Mouse (Mus musculus): ENCODE data around the gene Slc27a3. TPM values are rescaled to one million over a fixed set of nuclear protein-coding genes. Genes with fewer than 3 reads are reported as not detected.
A peak's percentile ranks its signal among the peaks of the same experiment; 100 is the strongest.

Gene Slc27a3
- total RNA-seq, 2 experiments from 2014 or later: 1.9 to 2.3 TPM

GRCm38 (mm10) chr3:90395629-90396028 is 5.9 kb upstream of the Slc27a3 start:
- no peak for DNase-seq
- intact Hi-C loops (cut with DNase I; ENCODE audit: low total_unique reads): no loop called here

GRCm38 (mm10) chr3:90392661-90393060 is 2.9 kb upstream of the Slc27a3 start:
- peak; percentile 32 for DNase-seq
- intact Hi-C loops (cut with DNase I; ENCODE audit: low total_unique reads): no loop called here

GRCm38 (mm10) chr3:90391941-90392340 is 2.2 kb upstream of the Slc27a3 start:
- intact Hi-C loops (cut with DNase I; ENCODE audit: low total_unique reads): no loop called here
- DNase-seq: no peak

GRCm38 (mm10) chr3:90391004-90391403 is 1.3 kb upstream of the Slc27a3 start:
- no peak for DNase-seq

GRCm38 (mm10) chr3:90388726-90389510 is 820 bp downstream of the Slc27a3 start:
- intact Hi-C loops (cut with DNase I; ENCODE audit: low total_unique reads): no loop called here
- DNase-seq: peak; percentile 53

More at GRCm38 (mm10) chr3:90391004-90391403, 1.3 kb upstream of the Slc27a3 start:
- intact Hi-C loops (cut with DNase I; ENCODE audit: low total_unique reads): no loop called here

GRCm38 (mm10) chr3:90388192-90388591 is 1.5 kb downstream of the Slc27a3 start:
- DNase-seq: no peak
- intact Hi-C loops (cut with DNase I; ENCODE audit: low total_unique reads): no loop called here

- intact Hi-C loops (cut with DNase I; ENCODE audit: low total_unique reads): no loop called here
Observed at GRCm38 (mm10) chr3:90387483-90387882, 2.3 kb downstream of the Slc27a3 start.

GRCm38 (mm10) chr3:90386817-90387216 is 2.9 kb downstream of the Slc27a3 start:
- intact Hi-C loops (cut with DNase I; ENCODE audit: low total_unique reads): no loop called here
- no peak for DNase-seq

More at GRCm38 (mm10) chr3:90387483-90387882, 2.3 kb downstream of the Slc27a3 start:
- DNase-seq: peak; percentile 44

- no peak for DNase-seq
- intact Hi-C loops (cut with DNase I; ENCODE audit: low total_unique reads): no loop called here
Observed at GRCm38 (mm10) chr3:90384851-90385375, 4.8 kb downstream of the Slc27a3 start.

- no peak for DNase-seq
- intact Hi-C loops (cut with DNase I; ENCODE audit: low total_unique reads): no loop called here
Observed at GRCm38 (mm10) chr3:90383690-90384089, 6.0 kb downstream of the Slc27a3 start.

GRCm38 (mm10) chr3:90381727-90382126 is 8.0 kb downstream of the Slc27a3 start:
- intact Hi-C loops (cut with DNase I; ENCODE audit: low total_unique reads): no loop called here
- DNase-seq: no peak

- intact Hi-C loops (cut with DNase I; ENCODE audit: low total_unique reads): loop anchor here (10.0 kb wide), 1 partner anchor 114 kb away; the partner anchor contains the start of gene Dennd4b
- DNase-seq: no peak
Observed at GRCm38 (mm10) chr3:90378496-90378895, 11.2 kb downstream of the Slc27a3 start.

- intact Hi-C loops (cut with DNase I; ENCODE audit: low total_unique reads): loop anchor here (10.0 kb wide), 1 partner anchor 111 kb away; the partner anchor contains the start of gene Dennd4b
- no peak for DNase-seq
Observed at GRCm38 (mm10) chr3:90376247-90376585, 13.5 kb downstream of the Slc27a3 start.

GRCm38 (mm10) chr3:90375562-90376246 is 14.0 kb downstream of the Slc27a3 start:
- intact Hi-C loops (cut with DNase I; ENCODE audit: low total_unique reads): loop anchor here (10.0 kb wide), 1 partner anchor 111 kb away; the partner anchor contains the start of gene Dennd4b
- no peak for DNase-seq

GRCm38 (mm10) chr3:90374368-90374767 is 15.4 kb downstream of the Slc27a3 start:
- DNase-seq: no peak
- intact Hi-C loops (cut with DNase I; ENCODE audit: low total_unique reads): loop anchor here (5.0 to 10.0 kb wide), 3 partner anchors 82 to 157 kb away; partner anchors contain the start of genes Dennd4b and Gatad2b

- intact Hi-C loops (cut with DNase I; ENCODE audit: low total_unique reads): loop anchor here (5.0 to 10.0 kb wide), 3 partner anchors 81 to 156 kb away; partner anchors contain the start of genes Dennd4b and Gatad2b
- DNase-seq: peak; percentile 77
Observed at GRCm38 (mm10) chr3:90373432-90374028, 16.2 kb downstream of the Slc27a3 start.

- intact Hi-C loops (cut with DNase I; ENCODE audit: low total_unique reads): loop anchor here (5.0 to 10.0 kb wide), 3 partner anchors 81 to 156 kb away; partner anchors contain the start of genes Dennd4b and Gatad2b
- no peak for DNase-seq
Observed at GRCm38 (mm10) chr3:90372817-90373216, 16.9 kb downstream of the Slc27a3 start.

GRCm38 (mm10) chr3:90371857-90372256 is 17.9 kb downstream of the Slc27a3 start:
- intact Hi-C loops (cut with DNase I; ENCODE audit: low total_unique reads): loop anchor here (5.0 to 10.0 kb wide), 3 partner anchors 80 to 155 kb away; partner anchors contain the start of genes Dennd4b and Gatad2b
- no peak for DNase-seq

- intact Hi-C loops (cut with DNase I; ENCODE audit: low total_unique reads): no loop called here
- DNase-seq: no peak
Observed at GRCm38 (mm10) chr3:90369041-90369440, 20.7 kb downstream of the Slc27a3 start.
